Mouse (Mus musculus): ENCODE measurements around the gene Dpf1.

Gene Dpf1

DNA sequence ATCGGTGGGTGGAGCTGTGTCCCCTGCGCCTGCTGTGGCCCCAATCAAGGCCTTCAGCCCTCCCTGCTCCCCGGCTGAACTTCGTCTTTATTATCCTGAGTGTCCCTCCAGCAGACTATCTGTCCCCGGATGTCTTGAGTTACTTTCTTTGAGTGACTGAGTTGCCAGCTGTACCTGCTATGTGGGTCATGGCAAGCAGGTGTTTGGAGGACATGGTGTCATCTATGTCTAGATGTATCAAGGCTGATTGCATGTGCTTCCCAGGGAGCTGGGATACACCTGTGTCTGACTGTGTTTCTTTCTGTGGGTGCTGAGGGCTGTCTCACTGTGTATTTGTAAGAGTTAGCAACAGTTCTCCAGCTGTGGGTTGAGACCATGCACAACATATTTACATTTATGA is 6.0 kb downstream of the Dpf1 start:
- DNase-seq (ENCODE audit: low read depth, low spot score) = no peak

DNA sequence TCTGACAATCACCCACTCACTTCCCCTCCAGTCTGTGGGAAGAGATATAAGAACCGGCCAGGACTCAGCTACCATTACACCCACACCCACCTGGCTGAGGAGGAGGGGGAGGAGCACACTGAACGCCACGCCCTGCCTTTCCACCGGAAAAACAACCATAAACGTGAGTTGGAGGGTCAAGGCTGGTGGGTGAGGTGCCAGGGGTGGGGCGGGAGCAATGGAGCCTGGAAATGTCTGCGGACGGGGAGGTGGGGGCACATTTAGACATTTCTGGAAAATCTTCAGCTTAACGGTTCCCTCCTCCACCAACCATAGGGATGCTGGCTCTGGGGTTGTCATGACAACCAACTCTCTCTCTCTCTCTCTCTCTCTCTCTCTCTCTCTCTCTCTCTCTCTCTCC is 9.3 kb downstream of the Dpf1 start:
- no peak for DNase-seq (ENCODE audit: low read depth, low spot score)

DNA sequence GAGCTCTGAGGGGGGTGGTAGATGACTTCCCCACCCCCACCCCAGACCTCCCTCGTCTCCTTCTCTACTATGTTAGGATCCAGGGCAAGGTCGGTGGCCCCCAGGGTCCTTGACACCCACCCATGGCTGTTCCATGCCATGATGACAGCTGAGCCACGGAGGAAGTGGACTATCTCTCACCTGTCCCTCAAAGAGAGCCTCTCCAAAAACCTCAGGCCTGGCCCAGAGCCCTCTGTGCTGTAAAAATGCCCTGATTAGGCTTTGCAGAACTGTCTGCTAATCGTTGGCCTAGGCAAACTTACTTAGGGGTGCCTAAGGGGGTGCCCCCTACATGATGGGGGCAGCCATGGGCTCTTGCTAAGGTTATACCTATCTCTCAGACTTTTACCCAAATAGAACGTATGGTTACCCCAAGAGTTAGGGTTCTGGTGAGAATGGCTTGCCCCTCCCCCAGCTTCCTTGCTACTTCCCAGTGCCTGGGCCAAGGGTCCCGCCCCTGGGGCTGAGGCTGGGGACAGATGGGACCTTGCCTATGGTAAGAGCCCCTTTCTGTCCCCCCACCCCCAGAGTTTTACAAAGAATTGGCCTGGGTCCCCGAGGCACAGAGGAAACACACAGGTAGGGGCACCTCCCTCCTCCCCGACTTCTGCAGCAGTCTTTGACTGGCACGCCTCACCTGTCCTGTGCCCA is 10.0 kb downstream of the Dpf1 start:
- DNase-seq (ENCODE audit: low read depth, low spot score) = no peak

GRCm38 (mm10) chr7:29314844-29315628 is 11.3 kb downstream of the Dpf1 start:
- DNase-seq (ENCODE audit: low read depth, low spot score) = no peak

- DNase-seq (ENCODE audit: low read depth, low spot score) = no peak
These were observed 12.5 kb downstream of the Dpf1 start for GRCm38 (mm10) chr7:29316137-29316734.

- no peak for DNase-seq (ENCODE audit: low read depth, low spot score)
These were observed 13.2 kb downstream of the Dpf1 start for GRCm38 (mm10) chr7:29316976-29317375.

- DNase-seq (ENCODE audit: low read depth, low spot score) = no peak
These were observed 13.8 kb downstream of the Dpf1 start for GRCm38 (mm10) chr7:29317558-29317957.

- no peak for DNase-seq (ENCODE audit: low read depth, low spot score)
These were observed 14.6 kb downstream of the Dpf1 start for GRCm38 (mm10) chr7:29318115-29318911.

DNA sequence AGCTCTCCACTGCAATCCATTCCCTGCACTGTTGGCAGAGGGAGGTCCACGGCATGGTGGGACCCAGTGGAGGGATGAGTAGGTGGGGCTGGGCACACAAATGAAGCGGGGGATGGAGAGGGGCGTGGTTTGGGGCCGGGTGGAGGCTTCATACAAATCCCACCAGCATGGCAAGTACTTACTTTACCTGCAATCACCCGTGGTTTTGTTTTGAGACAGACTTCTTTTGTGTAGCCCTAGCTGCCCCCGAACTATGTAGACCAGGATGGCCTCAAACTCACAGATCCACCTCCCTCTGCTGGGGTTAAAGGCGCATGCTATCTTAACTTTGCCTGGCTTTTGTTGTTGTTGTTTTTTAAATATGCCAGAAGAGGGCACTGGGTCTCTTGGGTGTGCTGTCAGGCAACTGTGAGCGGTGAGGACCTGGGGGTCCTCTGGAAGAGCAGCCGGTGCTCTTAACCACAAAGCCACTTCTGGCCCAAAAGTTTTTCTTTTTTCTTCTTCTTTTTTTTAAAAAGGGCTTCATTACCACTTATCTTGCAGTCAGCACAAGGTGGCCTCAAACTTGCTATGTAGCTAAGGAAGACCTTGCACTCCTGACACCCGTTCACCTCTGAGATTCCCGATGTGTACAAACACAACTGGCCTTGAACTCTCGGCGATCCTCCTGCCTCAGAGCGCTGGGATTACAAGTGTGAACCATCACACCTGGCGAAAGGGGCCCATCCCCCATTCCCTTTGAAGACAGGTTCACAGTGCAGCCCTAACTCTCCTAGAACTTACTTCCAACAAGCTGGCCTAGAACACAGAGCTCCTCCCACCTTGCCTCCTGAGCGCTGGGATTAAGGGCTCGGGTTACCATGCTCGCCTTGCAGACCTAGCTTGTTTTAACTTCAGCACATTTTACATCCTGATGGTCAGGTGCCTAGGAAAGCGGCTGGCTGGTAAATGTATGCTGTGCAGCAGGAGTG is 15.9 kb downstream of the Dpf1 start:
- no peak for DNase-seq (ENCODE audit: low read depth, low spot score)

DNA sequence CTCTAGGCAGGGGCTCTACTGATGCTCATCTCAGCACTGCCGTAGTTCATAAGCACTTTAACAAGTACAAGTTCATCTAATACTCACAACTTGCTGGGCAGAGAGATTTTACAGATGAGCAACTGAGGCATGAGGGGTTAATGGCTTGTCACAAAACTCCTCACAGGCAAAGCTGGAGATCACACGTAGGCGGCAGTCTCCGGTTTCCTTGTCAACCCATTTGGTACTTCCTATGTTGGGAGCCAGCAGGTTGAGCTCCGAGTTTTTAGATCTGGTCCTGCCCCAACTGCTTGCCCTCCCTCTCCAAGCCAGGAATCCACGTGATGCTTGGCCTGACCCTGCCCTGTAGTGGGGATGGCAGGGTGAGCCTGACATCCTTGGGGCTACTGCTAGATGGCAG is 23.3 kb downstream of the Dpf1 start:
- no peak for DNase-seq (ENCODE audit: low read depth, low spot score)

GRCm38 (mm10) chr7:29328984-29329383 is 25.2 kb downstream of the Dpf1 start:
- DNase-seq (ENCODE audit: low read depth, low spot score) = no peak

DNA sequence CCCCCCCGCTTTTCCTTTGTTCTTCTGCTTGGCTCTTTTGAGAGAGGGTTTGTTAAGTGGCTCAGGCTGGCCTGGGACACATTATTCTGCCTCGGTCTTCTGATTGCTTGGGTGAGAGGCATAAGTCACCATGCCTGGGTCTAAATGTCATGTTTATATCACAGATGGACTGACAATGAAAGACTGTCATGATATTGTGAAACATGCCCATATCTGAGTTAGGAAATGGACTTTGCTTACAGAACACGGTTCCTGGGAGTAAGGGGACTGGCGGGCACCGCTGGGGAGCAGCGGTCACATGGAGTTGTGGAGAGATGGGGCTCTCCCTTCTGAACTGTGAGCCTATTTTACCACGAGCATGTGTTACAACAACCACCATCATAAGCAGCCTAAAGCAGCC is 30.4 kb downstream of the Dpf1 start:
- no peak for DNase-seq (ENCODE audit: low read depth, low spot score)

- no peak for DNase-seq (ENCODE audit: low read depth, low spot score)
These were observed 31.5 kb downstream of the Dpf1 start for GRCm38 (mm10) chr7:29335276-29335675.

DNA sequence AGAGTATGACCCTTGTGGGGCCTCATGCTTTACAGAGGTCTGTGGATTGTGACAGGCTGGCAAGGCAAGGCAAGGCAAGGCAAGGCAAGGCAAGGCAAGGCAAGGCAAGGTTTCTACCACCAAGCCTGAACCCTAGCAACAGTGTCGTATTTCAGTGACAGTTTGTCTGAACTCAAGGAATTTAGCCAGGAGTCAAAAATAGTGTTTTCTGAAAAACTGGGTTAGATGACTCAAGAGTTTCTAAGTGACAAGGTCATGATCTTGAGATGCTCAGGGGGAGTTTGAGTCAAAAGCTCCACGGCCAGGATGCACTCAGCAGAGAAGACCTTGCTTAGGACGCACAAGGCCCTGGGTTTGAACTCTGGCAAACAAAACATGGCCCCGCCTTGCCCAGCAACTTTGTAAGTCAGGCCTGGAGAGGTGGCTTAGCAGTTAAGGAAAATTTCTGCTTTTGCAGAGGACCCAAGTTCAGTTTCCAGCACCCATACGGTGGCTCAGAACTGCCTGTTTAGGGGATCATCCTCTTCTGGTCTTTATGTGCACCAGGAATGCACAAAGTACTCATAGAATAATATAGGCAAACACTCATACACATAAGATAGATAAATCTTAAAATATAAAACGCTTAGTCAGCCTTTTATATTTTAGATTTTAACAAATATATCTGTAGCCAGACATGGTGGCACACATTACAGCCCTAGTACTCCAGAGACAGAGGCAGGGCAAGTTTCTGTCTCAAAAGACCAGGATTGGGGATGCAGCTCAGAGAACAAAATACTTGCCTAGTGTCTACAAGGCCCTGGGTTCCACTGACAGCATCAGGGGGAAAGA is 32.3 kb downstream of the Dpf1 start:
- no peak for DNase-seq (ENCODE audit: low read depth, low spot score)

GRCm38 (mm10) chr7:29336795-29337319 is 33.1 kb downstream of the Dpf1 start:
- DNase-seq (ENCODE audit: low read depth, low spot score) = no peak

DNA sequence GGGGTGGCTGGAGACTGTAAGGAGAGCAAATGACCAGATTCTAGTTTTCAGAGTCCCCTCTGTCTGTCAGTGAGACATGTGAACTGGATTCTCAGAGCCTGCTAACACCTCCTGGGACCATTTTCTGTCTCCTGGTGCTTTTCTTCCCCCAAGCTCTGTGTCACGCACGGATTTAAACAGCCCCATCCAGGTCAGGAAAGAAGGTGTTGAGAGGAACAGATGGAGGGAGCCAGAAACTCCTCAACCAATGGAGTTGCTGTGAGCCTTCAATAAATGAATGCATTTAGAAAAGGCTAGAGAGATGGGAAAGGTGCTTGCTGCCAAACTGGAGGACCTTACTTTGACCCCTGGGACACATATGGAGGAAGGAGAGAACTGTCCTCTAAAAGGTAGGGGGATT is 34.0 kb downstream of the Dpf1 start:
- no peak for DNase-seq (ENCODE audit: low read depth, low spot score)

GRCm38 (mm10) chr7:29338351-29338919 is 34.7 kb downstream of the Dpf1 start:
- DNase-seq (ENCODE audit: low read depth, low spot score) = no peak

- DNase-seq (ENCODE audit: low read depth, low spot score) = no peak
These were observed 35.4 kb downstream of the Dpf1 start for GRCm38 (mm10) chr7:29338984-29339679.

DNA sequence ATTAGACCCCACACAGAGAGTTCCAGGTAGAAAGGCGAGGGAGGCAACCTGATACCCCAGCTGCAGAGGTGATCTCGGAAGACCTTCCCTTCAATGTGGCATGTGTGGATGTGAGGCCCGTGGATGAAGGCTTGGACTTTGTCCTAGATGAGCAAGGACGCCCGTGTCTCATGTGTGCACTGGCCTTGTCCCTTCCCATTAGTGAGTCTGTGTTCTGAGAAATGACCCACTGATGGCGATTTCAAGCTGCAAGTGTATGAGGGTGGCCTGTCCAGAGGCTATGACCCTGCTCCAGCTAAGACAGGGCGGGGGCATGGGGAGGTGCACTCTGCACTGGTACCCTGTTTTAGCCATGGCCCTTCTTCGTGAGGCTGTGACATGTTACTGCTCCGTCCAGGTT is 36.5 kb downstream of the Dpf1 start:
- no peak for DNase-seq (ENCODE audit: low read depth, low spot score)
